Mouse (Mus musculus) midbrain, postnatal 0 days (tissue): ENCODE data around the gene Ntm. TPM values are rescaled to one million over a fixed set of nuclear protein-coding genes. Genes with fewer than 3 reads are reported as not detected.

Source experiments
- ATAC-seq: fragments of 200-750 bp; cut with Nextera tagmentation; 2 replicates; pipeline ENCODE4 v1.8.0; 2017; ENCODE audit warnings: moderate number of reproducible peaks, mild to moderate bottlenecking, moderate TSS enrichment, moderate library complexity; ENCODE audit not compliant: low FRiP score
- DNase-seq: peaks from one replicate; pipeline ENCODE4 v3.0.0-alpha.2; 2015; ENCODE audit warnings: low spot score
- H3K27ac ChIP-seq: fragments of 300-500 bp; sonication (generic); 2 replicates; pipeline ENCODE4 v1.5.1; 2014; ENCODE audit warnings: low read depth, mild to moderate bottlenecking, low read length, mixed read lengths
- H3K27me3 ChIP-seq: fragments of 300-500 bp; sonication (generic); 2 replicates; pipeline ENCODE4 v1.6.1; 2014; ENCODE audit warnings: low read length, control low read depth, mixed read lengths; ENCODE audit not compliant: insufficient read depth
- H3K36me3 ChIP-seq: fragments of 300-500 bp; sonication (generic); 2 replicates; pipeline ENCODE4 v1.6.1; 2014; ENCODE audit warnings: low read length, control low read depth, mixed read lengths; ENCODE audit not compliant: insufficient read depth
- H3K4me1 ChIP-seq: fragments of 300-500 bp; sonication (generic); 2 replicates; pipeline ENCODE4 v1.6.1; 2014; ENCODE audit warnings: mild to moderate bottlenecking, control low read depth, antibody characterized with exemption, low read length, mixed read lengths; ENCODE audit not compliant: insufficient read depth
- H3K4me2 ChIP-seq: fragments of 300-500 bp; sonication (generic); 2 replicates; pipeline ENCODE4 v1.6.1; 2014; ENCODE audit warnings: low read depth, mild to moderate bottlenecking, low read length, mixed read lengths; ENCODE audit not compliant: poor library complexity, severe bottlenecking
- H3K4me3 ChIP-seq: fragments of 300-500 bp; sonication (generic); 2 replicates; pipeline ENCODE4 v1.5.1; 2014; ENCODE audit warnings: low read depth, mild to moderate bottlenecking, low read length, moderate library complexity
- H3K9ac ChIP-seq: fragments of 300-500 bp; sonication (generic); replicated peaks from 2 replicates; pipeline ENCODE4 v1.6.1; 2014; ENCODE audit warnings: mild to moderate bottlenecking, low read length, moderate library complexity, mixed read lengths; ENCODE audit not compliant: poor library complexity, severe bottlenecking
- H3K9me3 ChIP-seq: fragments of 300-500 bp; sonication (generic); 2 replicates; pipeline ENCODE4 v1.6.1; 2016; ENCODE audit warnings: low read length, control low read depth
- CTCF ChIP-seq: IDR thresholded peaks from 2 replicates; pipeline ENCODE4 v1.5.1; 2016; ENCODE audit warnings: antibody characterized with exemption, mild to moderate bottlenecking
- WGBS: fragments of 180-500 bp; shearing (Covaris S2); extraction: QIAGEN DNeasy Blood & Tissue Kit; methylation state at CpG from one replicate; pipeline ENCODE4 v1.1.7; 2014; 5-methylcytosine and 5-hydroxymethylcytosine counted together
- polyA plus RNA-seq: library from polyadenylated mRNA; unstranded; fragments of >200 nt; fragmentation: Nextera tagmentation; extraction: Ambion mirVana; gene quantifications from 2 replicates; pipeline ENCODE4 v1.2.1, GENCODE M21; 2015
- total RNA-seq: library from RNA; depleted of rRNA; stranded (reverse); fragments of >200 nt; gene quantifications from 2 replicates; pipeline ENCODE4 v1.2.3, GENCODE M21; 2014

Gene Ntm
- total and polyA plus RNA-seq, 2 experiments from 2014 or later, result 244 to 322 TPM

DNA sequence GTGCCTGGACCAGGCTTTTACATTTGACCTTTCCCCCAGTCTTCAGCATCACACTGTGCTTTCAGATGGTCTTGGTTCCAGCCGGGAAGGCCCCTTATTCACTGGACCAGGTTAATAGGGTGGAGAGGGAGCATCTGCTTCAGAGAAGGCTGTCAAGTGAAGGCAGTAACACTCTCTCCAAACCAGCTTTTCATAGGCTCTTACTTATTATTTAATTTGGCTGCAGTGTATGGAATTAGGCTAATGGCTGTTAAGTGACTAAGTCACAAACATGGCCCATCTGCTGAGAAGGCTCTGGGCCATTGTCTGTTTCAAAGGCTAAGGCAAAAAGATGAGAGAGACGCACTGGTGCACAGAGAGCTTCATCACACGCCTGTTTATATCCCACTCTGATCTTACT lies 593.3 kb downstream of the Ntm start:
- Histone ChIP-seq H3K27me3 (no peaks in the 10 kb centered on the region), H3K4me1 (0 out of 2 replicates have a peak, but pooled peaks cover 4% of the 10 kb centered on the region), H3K27ac (no peak overlapping the region), H3K9me3 (no peaks in the 10 kb centered on the region), H3K9ac (no peak overlapping the region), H3K36me3 (no peaks in the 10 kb centered on the region), H3K4me3 (no peak overlapping the region), H3K4me2 (no peak overlapping the region)
- no peak for ATAC-seq
- DNase-seq, result peak; percentile 36
- no peak for TF ChIP-seq CTCF
- WGBS, result 73% methylated on average over 3 of the region's 3 CpGs

- no peak for ATAC-seq
- Histone ChIP-seq H3K9me3 (no peaks in the 10 kb centered on the region), H3K27me3 (no peaks in the 10 kb centered on the region), H3K27ac (no peak overlapping the region), H3K4me1 (peaks cover 4% of the 10 kb centered on the region; the same call in 1 of the 2 replicates), H3K9ac (no peak overlapping the region), H3K36me3 (no peaks in the 10 kb centered on the region), H3K4me3 (no peak overlapping the region), H3K4me2 (no peak overlapping the region)
- WGBS, result 58% methylated on average over 3 of the region's 3 CpGs
- TF ChIP-seq CTCF, result no peak
- no peak for DNase-seq
Observed at GRCm38 (mm10) chr9:29368291-29368690, 594.6 kb downstream of the Ntm start.

DNA sequence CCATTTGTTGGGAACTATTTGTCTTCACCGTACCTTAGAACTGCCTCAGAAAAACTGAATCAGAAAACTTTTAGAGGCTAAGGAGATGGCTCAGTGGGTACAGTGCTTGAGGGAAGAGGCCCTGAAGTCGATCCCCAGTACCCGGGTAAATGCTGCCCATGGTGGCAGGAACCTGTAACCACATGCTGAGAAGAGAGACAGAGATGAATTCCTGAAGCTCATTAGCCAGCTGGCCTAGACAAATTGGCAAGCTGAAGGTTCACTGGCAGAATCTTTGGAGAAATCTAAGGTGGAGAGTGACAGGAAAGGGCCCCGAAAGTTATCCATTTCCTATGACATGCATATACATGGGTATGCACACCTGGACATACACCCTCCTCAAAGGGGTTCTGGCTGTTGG lies 605.1 kb downstream of the Ntm start:
- no peak overlapping the region for H3K4me2 ChIP-seq
- WGBS, result 90% methylated on average over 4 of the region's 4 CpGs
- H3K27me3 ChIP-seq, result no peaks in the 10 kb centered on the region
- DNase-seq, result no peak
- no peaks in the 10 kb centered on the region for H3K36me3 ChIP-seq
- H3K27ac ChIP-seq, result no peak overlapping the region
- no peak for TF ChIP-seq CTCF
- H3K9me3 ChIP-seq, result no peaks in the 10 kb centered on the region
- no peak overlapping the region for H3K4me3 ChIP-seq
- ATAC-seq, result no peak
- H3K4me1 ChIP-seq, result no peaks in the 10 kb centered on the region
- H3K9ac ChIP-seq, result no peak overlapping the region

DNA sequence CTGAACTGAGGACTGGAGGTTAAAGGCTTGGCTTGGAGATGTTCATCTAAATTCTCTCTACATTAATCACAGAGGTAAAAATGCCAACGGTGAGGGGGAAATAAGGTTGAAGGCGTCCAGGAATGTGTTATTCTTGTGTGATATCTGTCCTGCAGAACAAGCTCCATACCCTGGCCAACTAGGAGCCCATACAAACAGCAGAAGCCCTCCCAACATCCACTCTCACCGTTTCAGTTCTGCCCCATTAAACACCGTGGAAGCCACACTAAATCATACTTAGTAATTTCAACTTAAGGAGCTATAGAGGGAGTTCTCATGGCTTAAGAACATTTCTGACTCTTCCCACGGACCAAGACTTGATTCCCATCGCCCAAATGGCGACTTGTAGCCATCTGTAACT lies 620.6 kb downstream of the Ntm start:
- H3K27ac ChIP-seq, result no peak overlapping the region
- H3K4me2 ChIP-seq, result no peak overlapping the region
- no peaks in the 10 kb centered on the region for H3K36me3 ChIP-seq
- TF ChIP-seq CTCF, result no peak
- DNase-seq, result no peak
- H3K9ac ChIP-seq, result no peak overlapping the region
- H3K4me1 ChIP-seq, result no peaks in the 10 kb centered on the region
- no peak overlapping the region for H3K4me3 ChIP-seq
- no peaks in the 10 kb centered on the region for H3K9me3 ChIP-seq
- no peaks in the 10 kb centered on the region for H3K27me3 ChIP-seq
- no peak for ATAC-seq
- WGBS, result 89% methylated on average over 7 of the region's 7 CpGs

DNA sequence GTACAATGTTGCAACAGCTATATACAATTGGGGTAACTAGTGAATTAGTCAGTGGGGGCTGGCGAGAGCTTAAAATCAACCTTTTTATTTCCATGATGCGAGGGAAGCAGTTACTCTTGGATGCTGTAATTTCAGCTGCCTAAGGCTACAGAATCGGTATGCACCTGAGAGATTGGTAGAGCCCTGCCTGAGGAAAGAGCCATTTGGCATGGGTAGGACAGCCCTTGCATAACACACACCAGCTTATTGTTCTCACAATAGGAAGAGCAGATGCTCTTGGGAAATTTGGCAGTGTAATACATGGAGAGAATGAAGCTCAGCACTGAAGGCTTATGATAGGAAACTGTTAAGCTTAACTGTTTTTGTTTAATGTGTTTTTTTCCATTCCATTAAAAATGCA lies 621.6 kb downstream of the Ntm start:
- no peaks in the 10 kb centered on the region for H3K36me3 ChIP-seq
- H3K27ac ChIP-seq, result no peak overlapping the region
- no peaks in the 10 kb centered on the region for H3K4me1 ChIP-seq
- DNase-seq (no peak), ATAC-seq (no peak)
- no peaks in the 10 kb centered on the region for H3K9me3 ChIP-seq
- no peak overlapping the region for H3K4me2 ChIP-seq
- 80% methylated on average over 3 of the region's 3 CpGs for WGBS
- no peak overlapping the region for H3K9ac ChIP-seq
- H3K4me3 ChIP-seq, result no peak overlapping the region
- TF ChIP-seq CTCF, result no peak
- H3K27me3 ChIP-seq, result no peaks in the 10 kb centered on the region

GRCm38 (mm10) chr9:29335671-29336070 lies 627.3 kb downstream of the Ntm start:
- no peaks in the 10 kb centered on the region for H3K9me3 ChIP-seq
- 78% methylated on average over 2 of the region's 2 CpGs for WGBS
- TF ChIP-seq CTCF, result no peak
- H3K4me2 ChIP-seq, result no peak overlapping the region
- no peak overlapping the region for H3K27ac ChIP-seq
- H3K36me3 ChIP-seq, result no peaks in the 10 kb centered on the region
- no peak for ATAC-seq
- H3K27me3 ChIP-seq, result no peaks in the 10 kb centered on the region
- no peak for DNase-seq
- H3K4me1 ChIP-seq, result no peaks in the 10 kb centered on the region
- H3K9ac ChIP-seq, result no peak overlapping the region
- no peak overlapping the region for H3K4me3 ChIP-seq
